Mouse (Mus musculus) spleen, postnatal 14 days (tissue): ENCODE data around the gene Sppl2b.

Experiments
- DNase-seq, 2 experiments: peaks; one replicate each; pipeline ENCODE4 v3.0.0; 2021 to 2022; ENCODE audit warnings: low spot score in 2 of 2

The Sppl2b gene

GRCm38 (mm10) chr10:80896581-80897485 is 41.8 kb downstream of the Sppl2b start:
- no peak for DNase-seq

GRCm38 (mm10) chr10:80897861-80898510 is 42.9 kb downstream of the Sppl2b start:
- DNase-seq, result no peak

GRCm38 (mm10) chr10:80899074-80899473 is 44.0 kb downstream of the Sppl2b start:
- DNase-seq, result no peak

- no peak for DNase-seq
Observed at GRCm38 (mm10) chr10:80899591-80900317, 44.7 kb downstream of the Sppl2b start.

- DNase-seq, result peak; percentile 89 to 93
Observed at GRCm38 (mm10) chr10:80900318-80901247, 45.5 kb downstream of the Sppl2b start, which contains the start of gene Timm13. Gene Timm13, minus strand, starts transcription at chr10:80900969.

GRCm38 (mm10) chr10:80901409-80902272 is 46.6 kb downstream of the Sppl2b start:
- DNase-seq, result no peak

- no peak for DNase-seq
Observed at GRCm38 (mm10) chr10:80902273-80902940, 47.3 kb downstream of the Sppl2b start.

GRCm38 (mm10) chr10:80903282-80903681 is 48.2 kb downstream of the Sppl2b start:
- no peak for DNase-seq

GRCm38 (mm10) chr10:80904004-80904693 is 49.1 kb downstream of the Sppl2b start:
- no peak for DNase-seq

GRCm38 (mm10) chr10:80904709-80905108 is 49.6 kb downstream of the Sppl2b start:
- DNase-seq, result no peak

GRCm38 (mm10) chr10:80909375-80910162 is 54.5 kb downstream of the Sppl2b start:
- no peak for DNase-seq

- DNase-seq, result no peak
Observed at GRCm38 (mm10) chr10:80911354-80911753, 56.3 kb downstream of the Sppl2b start.

GRCm38 (mm10) chr10:80911891-80912290 is 56.8 kb downstream of the Sppl2b start:
- DNase-seq, result no peak

GRCm38 (mm10) chr10:80913364-80914011 is 58.4 kb downstream of the Sppl2b start:
- no peak for DNase-seq

GRCm38 (mm10) chr10:80914253-80914656 is 59.2 kb downstream of the Sppl2b start:
- DNase-seq, result no peak

GRCm38 (mm10) chr10:80915260-80915659 is 60.2 kb downstream of the Sppl2b start:
- DNase-seq, result no peak

GRCm38 (mm10) chr10:80915736-80916135 is 60.7 kb downstream of the Sppl2b start:
- DNase-seq, result no peak

GRCm38 (mm10) chr10:80917336-80917778 is 62.3 kb downstream of the Sppl2b start:
- DNase-seq, result no peak
